Mouse (Mus musculus): ENCODE results near the gene H2afj.

DNA sequence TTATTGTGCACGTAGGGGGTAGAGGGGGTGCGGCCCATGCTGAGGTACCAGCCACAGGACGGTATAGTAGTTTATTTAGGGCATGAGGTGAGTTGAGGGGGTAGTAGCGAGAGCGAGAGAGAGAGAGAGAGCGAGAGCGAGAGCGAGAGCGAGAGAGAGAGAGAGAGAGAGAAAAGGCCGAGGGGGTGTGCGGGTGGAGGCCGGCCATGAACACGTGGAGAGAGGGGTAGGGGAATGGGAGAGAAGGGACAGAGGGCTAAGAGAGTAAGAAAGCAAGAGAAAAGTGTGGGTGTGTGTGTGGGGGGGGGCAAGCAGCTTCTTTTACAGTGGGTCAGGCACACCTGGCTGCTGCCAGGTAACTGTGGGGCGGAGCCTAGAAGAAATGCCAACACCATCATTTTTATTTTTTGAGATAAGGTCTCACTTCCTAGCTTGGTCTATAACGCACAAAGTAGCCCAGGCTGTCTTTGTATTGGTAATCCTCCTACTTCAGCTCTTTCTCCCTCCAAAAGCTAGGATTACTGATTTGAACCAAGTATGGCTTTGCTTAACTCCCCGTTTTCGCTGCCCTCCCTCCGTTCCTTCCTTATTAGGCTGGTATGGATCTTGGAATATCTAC is 540 bp upstream of the H2afj start:
- TF ChIP-seq EP300 (IDR thresholded peaks at IDR 0.05; ENCODE audit: insufficient read depth, low read depth, low read length) (no peak), CTCF (IDR thresholded peaks at IDR 0.05) (no peak)
